Comparison of ENCODE assay signal across 17 mouse cellular contexts in the genomic region with DNA sequence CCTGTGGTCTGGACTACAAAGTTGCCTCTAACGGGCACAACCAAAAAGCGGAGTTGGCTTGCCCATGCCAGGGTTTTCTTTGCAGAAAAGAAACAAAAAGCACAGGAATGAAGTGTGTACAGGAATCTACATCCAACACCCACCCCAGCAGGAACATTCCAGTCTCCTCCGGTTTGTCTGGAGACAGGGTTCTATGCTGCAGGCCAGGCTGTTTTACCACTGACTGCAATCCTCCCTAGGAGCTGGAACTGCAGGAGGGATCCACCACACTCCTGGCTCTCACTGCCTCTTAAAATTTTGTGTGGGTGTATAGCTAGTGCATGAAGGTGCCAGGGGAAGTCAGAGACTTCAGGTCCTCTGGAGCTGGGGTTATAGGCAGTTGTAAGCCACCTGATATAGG. TPM values are rescaled to one million over a fixed set of nuclear protein-coding genes. Genes with fewer than 3 reads are reported as not detected.
DNase-seq lines count a peak whose midpoint lies in the region; ATAC-seq and TF ChIP-seq lines count a peak whose summit lies in the region.
"Had no signal": no experiment of that assay in that cellular context is flagged by ENCODE, and none has a peak within 500 bp of the region (broad histone marks: within the 10 kb centered on the region; RNA-seq: fewer than 3 reads in every experiment).

No protein-coding gene starts in this region.

- ATAC-seq in kidney, postnatal 0 days (replicated peaks; ENCODE audit: low FRiP score, low read depth), result no peak
- no peak for ATAC-seq in G1E (ENCODE audit: extremely low read depth, insufficient number of reproducible peaks, low FRiP score, poor library complexity, severe bottlenecking)
- ATAC-seq: forebrain, embryonic 15.5 days; midbrain, embryonic 13.5 days had no signal

- DNase-seq in gastrocnemius, adult 2 months, result no peak
- DNase-seq in gastrocnemius, adult 18-20 months (ENCODE audit: low spot score), result no peak
- DNase-seq in kidney, postnatal 0 days (ENCODE audit: low spot score), result no peak
- DNase-seq in kidney, adult 2 months, result no peak
- DNase-seq in G1E (ENCODE audit: low spot score), result no peak
- no peak for DNase-seq in forebrain, embryonic 10.5 days (ENCODE audit: extremely low spot score, low spot score)
- no peak for DNase-seq in urinary bladder, postnatal 25 days (ENCODE audit: low spot score)
- DNase-seq: cerebellum, adult 9-10 months; gastrocnemius, postnatal 14 days; kidney, adult 18-20 months; lung, postnatal 36 days; thymus, adult 18-20 months had no signal

- peaks cover 32% of the 10 kb centered on the region for H3K4me1 ChIP-seq in kidney, postnatal 0 days (replicated peaks; ENCODE audit: insufficient read depth, low read length)
- H3K4me1 ChIP-seq in kidney, adult 2 months (ENCODE audit: control insufficient read depth, insufficient read depth, low read length), result peaks cover 45% of the 10 kb centered on the region
- peaks cover 65% of the 10 kb centered on the region for H3K4me1 ChIP-seq in G1E (ENCODE audit: insufficient read depth, low read depth, low read length)
- H3K4me1 ChIP-seq in forebrain, embryonic 10.5 days, result peaks cover 76% of the 10 kb centered on the region

- no peak for TF ChIP-seq CTCF in gastrocnemius, adult 2 months (IDR thresholded peaks at IDR 0.05)
- TF ChIP-seq CTCF in kidney, postnatal 0 days (IDR thresholded peaks at IDR 0.05; ENCODE audit: low read depth), result no peak
- no peak for TF ChIP-seq CTCF in kidney, adult 2 months (conservative IDR thresholded peaks at IDR 0.05; ENCODE audit: insufficient read depth, insufficient read length, low read depth, low read length)
- no peak for TF ChIP-seq CTCF in G1E (IDR thresholded peaks at IDR 0.05; ENCODE audit: low read depth, low read length)

- H3K4me2 ChIP-seq in kidney, postnatal 0 days (ENCODE audit: low read length), result peak overlapping the region; percentile 17; the same call in 1 of the 2 replicates
- H3K4me2 ChIP-seq: forebrain, embryonic 15.5 days; hindbrain, embryonic 12.5 days; midbrain, embryonic 13.5 days had no signal

- no peaks in the 10 kb centered on the region for H3K27me3 ChIP-seq in kidney, postnatal 0 days (ENCODE audit: insufficient read depth, low read length)
- no peaks in the 10 kb centered on the region for H3K27me3 ChIP-seq in kidney, adult 2 months (replicated peaks; ENCODE audit: control insufficient read depth, insufficient read depth, low read length)
- H3K27me3 ChIP-seq in G1E (ENCODE audit: insufficient read depth, low read length), result no peaks in the 10 kb centered on the region
- H3K27me3 ChIP-seq in forebrain, embryonic 10.5 days (ENCODE audit: poor library complexity, severe bottlenecking), result no peaks in the 10 kb centered on the region
- H3K27me3 ChIP-seq: forebrain, embryonic 15.5 days; hindbrain, embryonic 12.5 days; midbrain, embryonic 13.5 days had no signal

- intact Hi-C loops in gastrocnemius, adult 2 months (cut with DNase I), result no loop called here

- H3K79me2 ChIP-seq in macrophage (ENCODE audit: inconsistent target), result peaks cover 100% of the 10 kb centered on the region

- 81% methylated on average over 3 of the region's 3 CpGs for WGBS in kidney, postnatal 0 days
- 50% methylated on average over 3 of the region's 3 CpGs for WGBS in kidney, adult 2 months
- whole genome bisulfite sequencing in macrophage (ENCODE audit: missing documents), result 80% methylated on average over 3 of the region's 3 CpGs
- WGBS in forebrain, embryonic 10.5 days, result 84% methylated on average over 3 of the region's 3 CpGs

- TF ChIP-seq POLR2A in kidney, adult 2 months (IDR thresholded peaks at IDR 0.05; ENCODE audit: low read depth, low read length), result no peak

- no peaks in the 10 kb centered on the region for H3K9me3 ChIP-seq in kidney, postnatal 0 days (replicated peaks; ENCODE audit: low read length)
- no peaks in the 10 kb centered on the region for H3K9me3 ChIP-seq in G1E (replicated peaks)
- no peaks in the 10 kb centered on the region for H3K9me3 ChIP-seq in forebrain, embryonic 10.5 days
- H3K9me3 ChIP-seq: forebrain, embryonic 15.5 days; hindbrain, embryonic 12.5 days; midbrain, embryonic 13.5 days had no signal

- no peak overlapping the region for H3K9ac ChIP-seq in kidney, postnatal 0 days (ENCODE audit: low read depth, low read length)
- H3K9ac ChIP-seq: forebrain, embryonic 15.5 days; hindbrain, embryonic 12.5 days; midbrain, embryonic 13.5 days had no signal

- H3K36me3 ChIP-seq in kidney, postnatal 0 days (ENCODE audit: insufficient read depth, low read length), result no peaks in the 10 kb centered on the region
- H3K36me3 ChIP-seq in kidney, adult 2 months (ENCODE audit: control insufficient read depth, insufficient read depth, low read length), result no peaks in the 10 kb centered on the region; the same call in 1 of the 2 replicates
- H3K36me3 ChIP-seq in G1E (replicated peaks) (peaks cover 65% of the 10 kb centered on the region), macrophage (ENCODE audit: inconsistent target) (peaks cover 9% of the 10 kb centered on the region)
- 0 out of 2 replicates have a peak, but pooled peaks cover 2% of the 10 kb centered on the region for H3K36me3 ChIP-seq in forebrain, embryonic 10.5 days (replicated peaks)
- H3K36me3 ChIP-seq: forebrain, embryonic 15.5 days; hindbrain, embryonic 12.5 days; midbrain, embryonic 13.5 days had no signal

- no peak overlapping the region for H3K4me3 ChIP-seq in gastrocnemius, adult 2 months
- H3K4me3 ChIP-seq in kidney, postnatal 0 days (replicated peaks; ENCODE audit: low read depth, low read length), result no peak overlapping the region
- no peak overlapping the region for H3K4me3 ChIP-seq in kidney, adult 2 months (ENCODE audit: insufficient read depth, low read depth, low read length)
- 0 out of 2 replicates have a peak overlapping the region, but pooled peaks have one; percentile 48 for H3K4me3 ChIP-seq in G1E (ENCODE audit: low read depth, low read length)
- no peak overlapping the region for H3K4me3 ChIP-seq in macrophage (ENCODE audit: inconsistent target)
- H3K4me3 ChIP-seq in forebrain, embryonic 10.5 days, result no peak overlapping the region
- H3K4me3 ChIP-seq: forebrain, embryonic 15.5 days; hindbrain, embryonic 12.5 days; layer of hippocampus, adult 2 months; midbrain, embryonic 13.5 days had no signal

- H3K27ac ChIP-seq in gastrocnemius, adult 2 months, result peak overlapping the region; percentile 76
- 0 out of 2 replicates have a peak overlapping the region, but pooled peaks have one; percentile 43 for H3K27ac ChIP-seq in kidney, postnatal 0 days
- no peak overlapping the region for H3K27ac ChIP-seq in kidney, adult 2 months (ENCODE audit: insufficient read depth, low read depth, low read length)
- H3K27ac ChIP-seq in macrophage, result peak overlapping the region; percentile 65
- H3K27ac ChIP-seq in forebrain, embryonic 10.5 days, result no peak overlapping the region
- H3K27ac ChIP-seq: forebrain, embryonic 15.5 days; hindbrain, embryonic 12.5 days; layer of hippocampus, adult 2 months; midbrain, embryonic 13.5 days had no signal

RNA-seq across cellular contexts. Expression of a gene that starts 5.6 kb away (rescaled TPM):
- 10 to 100 TPM; 32.9 to 41.0 TPM for total RNA-seq in gastrocnemius, adult 2 months (2021)
- total RNA-seq in gastrocnemius, adult 18-20 months (2021), result 10 to 100 TPM; 34.2 to 51.0 TPM
- 96.6 and 97.0 TPM in 2 replicates for polyA plus RNA-seq in kidney, postnatal 0 days (2015; fragmentation: Nextera tagmentation; extraction: Ambion mirVana)
- 58.0 and 59.5 TPM in 2 replicates for polyA plus RNA-seq in kidney, adult 2 months (2012; rRNA removed)
- total RNA-seq in G1E (2014; fragmentation: Nextera tagmentation) (104 and 113 TPM in 2 replicates), G1E (2017) (96.8 and 99.5 TPM in 2 replicates)
- polyA plus RNA-seq in G1E (2012) (9.1 and 12.4 TPM in 2 replicates), macrophage (2018) (189 to 430 TPM (median 388 TPM) in 3 replicates)
- 1,000 to 10,000 TPM in 4 of 26 experiments, 100 to 1,000 TPM in 21, 10 to 100 TPM in 1; 93.5 to 1,701 (median 398) TPM for total RNA-seq in macrophage (2018; cell fraction: chromatin; rRNA removed)
- total RNA-seq in macrophage (2018; cell fraction: cytosol; rRNA removed), result 100 to 1,000 TPM; 118 to 679 (median 362) TPM
- 1,000 to 10,000 TPM in 5 of 26 experiments, 100 to 1,000 TPM in 21; 190 to 1,621 (median 565) TPM for total RNA-seq in macrophage (2018; cell fraction: nucleus; rRNA removed)
- polyA plus RNA-seq in forebrain, embryonic 10.5 days (2016; fragmentation: Nextera tagmentation; extraction: Ambion mirVana), result 23.8 and 26.5 TPM in 2 replicates

RNA-seq across cellular contexts. Expression of a gene that starts 39.8 kb away (rescaled TPM):
- 100 to 1,000 TPM; 123 to 144 TPM for total RNA-seq in gastrocnemius, adult 2 months (2021)
- 100 to 1,000 TPM; 112 to 143 TPM for total RNA-seq in gastrocnemius, adult 18-20 months (2021)
- polyA plus RNA-seq in kidney, postnatal 0 days (2015; fragmentation: Nextera tagmentation; extraction: Ambion mirVana), result 240 and 270 TPM in 2 replicates
- 16.2 and 34.0 TPM in 2 replicates for polyA plus RNA-seq in kidney, adult 2 months (2012; rRNA removed)
- total RNA-seq in G1E (2014; fragmentation: Nextera tagmentation) (576 and 627 TPM in 2 replicates), G1E (2017) (136 and 215 TPM in 2 replicates)
- polyA plus RNA-seq in G1E (2012) (283 and 509 TPM in 2 replicates), macrophage (2018) (346 to 1,286 TPM (median 601 TPM) in 3 replicates)
- 100 to 1,000 TPM; 404 to 869 (median 663) TPM for total RNA-seq in macrophage (2018; cell fraction: chromatin; rRNA removed)
- 100 to 1,000 TPM; 291 to 595 (median 415) TPM for total RNA-seq in macrophage (2018; cell fraction: cytosol; rRNA removed)
- 100 to 1,000 TPM; 332 to 659 (median 518) TPM for total RNA-seq in macrophage (2018; cell fraction: nucleus; rRNA removed)
- 405 and 428 TPM in 2 replicates for polyA plus RNA-seq in forebrain, embryonic 10.5 days (2016; fragmentation: Nextera tagmentation; extraction: Ambion mirVana)

Comparison
In these comparisons a context has a peak if more than half of its experiments do, and no peak if none do; other contexts are left out.
1. H3K27ac ChIP-seq: peak in gastrocnemius, adult 2 months (single experiment), kidney, postnatal 0 days (single experiment) and macrophage (single experiment); none in kidney, adult 2 months (single experiment) and forebrain, embryonic 10.5 days (single experiment).